Mouse (Mus musculus) frontal cortex, postnatal 10 days (tissue): Measurements from ENCODE around the gene Ccdc88b.
"Not testable (repeated sequence)": the region's sequence is repeated elsewhere in the genome, so short reads cannot be mapped to it uniquely, and the experiment has no call there.

Experiments
- DNase-seq, 2 experiments: peaks; one replicate each; pipeline ENCODE4 v3.0.0; 2022; ENCODE audit warnings: low spot score in 2 of 2, mixed read lengths in 1 of 2

Ccdc88b gene

GRCm38 (mm10) chr19:6858031-6858430 lies at the start of gene Ccdc88b:
Ccdc88b (minus strand) TSS chr19:6858211.
- no peak for DNase-seq

GRCm38 (mm10) chr19:6907094-6907493 lies 49.1 kb upstream of the Ccdc88b start:
- DNase-seq: no peak

DNA sequence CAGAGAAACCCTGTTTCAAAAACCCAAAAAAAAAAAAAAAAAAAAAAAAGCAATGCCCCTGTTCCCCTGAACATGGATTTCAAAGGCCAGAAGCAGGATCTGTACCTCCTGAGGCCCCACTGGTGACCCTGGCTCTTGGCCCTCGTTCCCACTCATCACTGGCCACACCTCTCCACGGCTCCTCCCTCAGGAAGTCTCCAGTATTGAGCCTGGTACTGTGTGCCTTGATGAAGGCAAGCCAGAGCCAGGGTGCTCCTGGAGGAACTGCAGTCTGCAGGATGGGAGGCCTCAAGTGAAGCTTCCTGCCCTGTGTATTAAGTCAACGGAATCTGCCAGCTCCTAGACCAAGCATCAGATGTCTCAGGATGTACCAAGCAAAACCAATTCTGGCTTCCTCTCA lies 48.2 kb upstream of the Ccdc88b start:
- no peak for DNase-seq

GRCm38 (mm10) chr19:6905498-6906159 lies 47.6 kb upstream of the Ccdc88b start:
- no peak for DNase-seq

DNA sequence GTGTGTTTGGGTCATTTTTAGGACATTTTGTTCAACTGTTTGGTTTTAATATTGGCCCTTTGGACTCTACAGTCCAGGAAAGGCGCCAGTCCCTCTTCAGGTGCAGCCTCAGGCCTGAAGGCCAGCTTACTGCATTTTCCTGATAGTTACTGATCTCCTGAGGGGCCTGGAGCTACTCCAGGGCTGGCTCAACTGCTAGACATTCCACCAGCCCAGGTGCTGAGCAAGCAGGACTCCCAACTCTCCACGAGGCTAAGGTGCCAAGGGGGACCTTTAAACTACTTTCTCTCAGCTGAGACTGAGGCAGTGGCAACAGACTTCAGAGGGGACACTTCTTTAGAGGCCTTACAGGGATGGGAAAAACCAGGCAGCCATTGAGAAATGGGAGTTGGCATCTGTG lies 46.8 kb upstream of the Ccdc88b start:
- no peak for DNase-seq

- DNase-seq: no peak
These were observed 45.0 kb upstream of the Ccdc88b start for GRCm38 (mm10) chr19:6903031-6903430.

GRCm38 (mm10) chr19:6899641-6900040 lies 41.6 kb upstream of the Ccdc88b start:
- DNase-seq: no peak

GRCm38 (mm10) chr19:6895608-6896305 lies 37.7 kb upstream of the Ccdc88b start:
- DNase-seq: not testable (repeated sequence)

- DNase-seq: no peak
These were observed 35.9 kb upstream of the Ccdc88b start for GRCm38 (mm10) chr19:6893731-6894451.

- DNase-seq: no peak
These were observed 34.5 kb upstream of the Ccdc88b start for GRCm38 (mm10) chr19:6892512-6892911.

DNA sequence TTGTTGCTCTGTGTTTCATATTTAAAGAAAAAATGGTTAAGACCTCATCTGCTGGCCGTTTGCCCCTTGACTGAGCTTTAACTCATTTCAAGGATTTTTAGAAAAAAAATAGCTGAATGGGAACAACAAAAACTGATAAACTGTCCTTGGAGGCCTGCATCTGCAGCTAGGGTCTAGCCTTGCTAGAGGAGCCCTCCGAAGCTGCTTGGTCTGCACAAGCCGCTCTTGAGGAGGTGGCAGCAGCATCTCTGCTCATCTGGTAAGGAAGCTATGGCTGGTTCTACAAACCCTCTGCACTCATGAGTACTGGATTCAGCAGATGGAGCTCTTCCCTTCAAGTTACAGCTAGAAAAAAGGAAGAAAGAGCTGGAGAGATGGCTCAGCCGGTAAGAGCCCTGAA lies 20.0 kb upstream of the Ccdc88b start:
- DNase-seq: no peak

DNA sequence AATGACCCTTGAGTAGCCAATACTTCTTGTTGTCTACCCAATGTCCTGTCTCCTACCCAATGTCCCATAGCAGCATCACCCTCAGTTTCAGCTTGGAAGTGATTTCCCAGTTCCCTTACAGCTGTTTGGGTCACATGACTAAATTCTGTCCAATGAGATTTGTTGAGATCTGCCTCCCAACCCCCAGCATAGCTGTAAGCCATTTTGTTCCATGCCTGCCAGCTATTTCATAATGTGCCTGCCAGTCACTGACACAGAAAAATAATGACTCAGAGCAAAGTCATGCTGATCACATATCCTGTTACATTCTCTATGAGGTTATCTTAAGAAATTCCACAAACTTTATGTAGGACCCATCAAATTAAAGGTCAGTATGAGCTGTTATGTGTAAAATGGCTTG lies 18.8 kb upstream of the Ccdc88b start:
- no peak for DNase-seq

DNA sequence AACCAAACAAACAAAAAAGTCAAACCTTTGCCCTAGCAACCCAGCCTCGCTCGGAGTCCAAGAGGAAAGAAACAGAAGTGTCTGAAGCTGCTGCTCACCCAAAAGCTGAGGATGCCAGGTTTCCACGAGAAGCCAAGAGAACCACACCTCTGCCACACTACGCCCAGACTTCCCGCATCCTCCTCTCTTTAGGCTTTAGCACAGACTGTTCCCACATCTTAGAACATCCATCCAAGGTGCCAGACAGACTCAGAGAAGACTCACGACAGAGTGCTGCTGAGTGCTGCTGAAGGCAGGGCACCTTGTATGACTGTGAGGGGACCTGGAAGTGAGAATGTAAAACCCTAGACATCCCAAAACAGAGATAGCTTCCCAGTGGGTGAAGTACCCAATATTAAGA lies 17.8 kb upstream of the Ccdc88b start:
- DNase-seq: no peak

- no peak for DNase-seq
These were observed 16.2 kb upstream of the Ccdc88b start for GRCm38 (mm10) chr19:6874257-6874656.

DNA sequence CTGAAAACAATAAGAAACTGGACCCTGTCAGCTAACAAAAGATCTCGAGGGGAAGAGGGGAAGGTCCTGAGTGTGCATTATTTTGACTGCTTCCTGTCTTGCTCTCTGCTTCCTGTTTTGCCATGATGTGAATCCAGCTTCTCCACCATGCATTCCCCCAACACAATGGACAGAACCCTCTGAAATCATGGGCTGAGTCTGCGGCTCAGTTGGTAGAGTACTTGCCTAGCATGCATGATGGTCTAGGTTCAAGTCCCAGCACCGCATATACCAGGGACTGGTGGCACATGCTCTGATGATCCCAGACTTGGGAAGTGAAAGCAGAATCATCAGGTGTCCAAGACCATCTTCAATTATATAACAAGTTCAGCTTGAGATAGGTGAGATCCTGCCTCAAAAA lies 14.7 kb upstream of the Ccdc88b start:
- DNase-seq: no peak

- DNase-seq: no peak
These were observed 13.7 kb upstream of the Ccdc88b start for GRCm38 (mm10) chr19:6871574-6872271.

DNA sequence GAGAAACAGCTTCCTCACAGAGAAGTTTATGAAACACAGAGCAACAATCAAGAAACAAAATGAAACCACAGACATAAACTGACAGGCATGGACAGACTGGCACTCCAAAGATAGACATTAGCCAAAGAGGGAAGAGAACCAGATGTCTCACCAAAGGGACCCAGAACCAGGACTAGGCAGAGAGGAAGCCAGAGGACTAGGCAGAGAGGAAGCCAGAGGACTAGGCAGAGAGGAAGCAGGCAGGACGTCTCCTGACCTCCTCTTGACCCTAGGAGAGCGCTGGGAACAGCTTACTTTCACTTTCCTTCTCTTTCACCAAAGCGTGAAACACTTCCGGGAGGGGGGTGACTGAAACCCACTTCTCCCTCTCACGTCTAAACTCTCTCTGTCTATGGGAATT lies 11.3 kb upstream of the Ccdc88b start:
- no peak for DNase-seq

DNA sequence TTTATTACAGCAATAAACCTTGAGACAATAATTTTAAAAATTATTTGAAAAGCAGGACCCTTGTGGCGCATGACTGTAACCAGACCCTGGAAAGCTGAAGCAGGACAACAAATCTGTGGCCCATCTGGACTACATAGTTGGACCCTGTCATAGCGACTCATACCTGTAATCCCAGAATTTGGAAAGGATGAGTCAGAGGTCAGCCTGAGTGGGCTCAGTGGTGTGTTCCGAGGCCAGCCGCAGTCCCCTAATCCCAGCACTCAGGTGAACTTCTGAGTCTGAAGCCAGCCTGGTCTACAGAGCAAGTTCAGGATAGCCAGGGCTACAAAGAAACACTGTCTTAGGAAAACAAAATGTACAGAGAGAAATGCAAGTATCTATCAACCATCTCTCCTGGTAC lies 3.4 kb upstream of the Ccdc88b start:
- DNase-seq: no peak

DNA sequence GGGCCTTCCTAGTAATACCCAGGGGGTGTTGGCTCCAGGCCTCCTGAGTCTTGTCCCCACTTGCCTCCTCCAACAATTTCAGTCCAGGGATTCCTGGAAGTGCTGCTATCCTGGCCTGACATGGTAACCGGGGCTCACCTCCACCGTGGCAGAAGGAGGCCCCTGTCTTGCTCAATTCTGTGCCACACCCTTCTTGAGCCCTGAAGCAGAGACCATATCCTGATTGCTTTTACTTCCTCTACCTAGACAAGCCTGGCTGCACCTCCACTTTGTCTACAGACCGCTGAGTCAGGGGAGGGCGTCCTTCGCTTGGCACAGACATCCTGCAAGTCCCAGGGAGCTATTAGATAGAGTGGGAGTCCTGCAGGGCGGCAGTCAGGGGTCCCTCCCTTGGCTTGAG lies 2.7 kb upstream of the Ccdc88b start:
- no peak for DNase-seq

GRCm38 (mm10) chr19:6859971-6860370 lies 2.0 kb upstream of the Ccdc88b start:
- DNase-seq: no peak

DNA sequence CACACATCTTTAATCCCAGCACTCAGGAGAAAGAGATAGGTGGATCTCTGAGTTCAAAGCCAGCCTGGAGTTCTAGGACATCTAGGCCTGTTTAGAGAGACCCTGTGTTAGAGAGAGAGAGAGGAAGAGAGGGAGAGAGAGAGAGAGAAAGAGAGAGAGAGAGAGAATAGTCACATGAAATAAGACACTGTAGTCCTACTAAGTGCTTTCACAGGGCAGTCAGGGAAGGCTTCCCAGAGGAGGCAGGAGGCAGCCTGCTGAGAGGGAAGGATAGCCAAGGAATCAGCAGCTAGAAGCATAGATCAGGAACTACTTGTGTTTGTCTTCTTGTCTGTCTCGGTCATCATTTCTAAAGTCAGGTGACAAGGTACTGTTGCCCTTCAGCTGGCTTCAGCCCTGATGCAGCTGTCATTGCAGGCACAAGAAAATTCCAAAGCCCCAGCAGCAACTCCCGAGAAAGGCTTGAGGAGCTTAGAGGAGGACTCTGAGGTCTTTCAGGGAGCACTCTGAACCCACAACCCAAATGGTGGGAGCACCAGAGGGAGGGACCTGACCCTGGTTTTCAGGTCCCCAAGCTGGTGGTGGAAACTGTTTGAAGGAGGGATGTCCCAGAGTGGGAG lies 1.1 kb upstream of the Ccdc88b start:
- DNase-seq: no peak
